Mouse (Mus musculus): ENCODE results near the gene Myg1. TPM values are rescaled to one million over a fixed set of nuclear protein-coding genes. Genes with fewer than 3 reads are reported as not detected.

The Myg1 gene
- total RNA-seq, 2 experiments from 2014 or later = 31.8 to 37.3 TPM

Other genes starting within 250 kb of the Myg1 start
- 10 to 100 TPM; 65.8 to 70.3 TPM for gene Tns2, start 231.3 kb upstream of the Myg1 start, total RNA-seq (2021)
- 10 to 100 TPM; 19.9 to 22.6 TPM for gene Spryd3, start 195.5 kb upstream of the Myg1 start, total RNA-seq (2021)
- 10 to 100 TPM; 10.0 to 12.5 TPM for gene Igfbp6, start 187.3 kb upstream of the Myg1 start, total RNA-seq (2021)
- under 1 TPM; 0.11 to 0.17 TPM for gene Soat2, start 181.2 kb upstream of the Myg1 start, total RNA-seq (2021)
- gene Zfp740, start 128.5 kb upstream of the Myg1 start, total RNA-seq (2021) = 10 to 100 TPM; 45.3 to 49.4 TPM
- 10 to 100 TPM; 26.8 to 29.9 TPM for gene Csad, start 127.0 kb upstream of the Myg1 start, total RNA-seq (2021)
- gene Itgb7, start 99.8 kb upstream of the Myg1 start, total RNA-seq (2021) = 1 to 10 TPM in 1 of 2 experiments, under 1 TPM in 1; 0.98 to 1.0 TPM
- 10 to 100 TPM; 12.9 to 16.6 TPM for gene Rarg, start 74.2 kb upstream of the Myg1 start, total RNA-seq (2021)
- gene Gm9918, start 61.1 kb upstream of the Myg1 start, total RNA-seq (2021) = not detected
- gene Mfsd5, start 52.3 kb upstream of the Myg1 start, total RNA-seq (2021) = 10 to 100 TPM; 21.1 to 22.7 TPM
- gene Espl1, start 35.4 kb upstream of the Myg1 start, total RNA-seq (2021) = 10 to 100 TPM; 23.2 to 28.2 TPM
- 100 to 1,000 TPM; 334 to 351 TPM for gene Pfdn5, start 5.6 kb upstream of the Myg1 start, total RNA-seq (2021)
- 10 to 100 TPM; 29.2 to 30.0 TPM for gene Aaas, start 19.1 kb downstream of the Myg1 start, total RNA-seq (2021)
- not detected for gene Sp7, start 35.5 kb downstream of the Myg1 start, total RNA-seq (2021)
- 10 to 100 TPM; 55.5 to 74.3 TPM for gene Sp1, start 74.4 kb downstream of the Myg1 start, total RNA-seq (2021)
- 1 to 10 TPM in 1 of 2 experiments, under 1 TPM in 1; 0.77 to 1.6 TPM for gene Amhr2, start 113.7 kb downstream of the Myg1 start, total RNA-seq (2021)
- gene Prr13, start 127.3 kb downstream of the Myg1 start, total RNA-seq (2021) = 10 to 100 TPM; 26.4 to 28.0 TPM
- 100 to 1,000 TPM; 703 to 721 TPM for gene Pcbp2, start 138.8 kb downstream of the Myg1 start, total RNA-seq (2021)
- gene Gm10337, start 172.0 kb downstream of the Myg1 start, total RNA-seq (2021) = 1 to 10 TPM in 1 of 2 experiments, not detected in 1; 7.3 TPM
- gene Map3k12, start 185.4 kb downstream of the Myg1 start, total RNA-seq (2021) = 1 to 10 TPM; 5.4 to 6.1 TPM
- 10 to 100 TPM; 58.6 to 58.9 TPM for gene Tarbp2, start 186.5 kb downstream of the Myg1 start, total RNA-seq (2021)
- 1 to 10 TPM; 2.6 to 3.0 TPM for gene Npff, start 193.2 kb downstream of the Myg1 start, total RNA-seq (2021)